Mouse (Mus musculus) kidney, postnatal 25 days (tissue): ENCODE results near the gene Susd3.

Experiments
- DNase-seq, 2 experiments: peaks; one replicate each; pipeline ENCODE4 v3.0.0; 2021; ENCODE audit warnings: mixed read lengths in 2 of 2

Gene Susd3

GRCm38 (mm10) chr13:49209306-49209705, 39.2 kb downstream of the Susd3 start:
- DNase-seq = no peak

DNA sequence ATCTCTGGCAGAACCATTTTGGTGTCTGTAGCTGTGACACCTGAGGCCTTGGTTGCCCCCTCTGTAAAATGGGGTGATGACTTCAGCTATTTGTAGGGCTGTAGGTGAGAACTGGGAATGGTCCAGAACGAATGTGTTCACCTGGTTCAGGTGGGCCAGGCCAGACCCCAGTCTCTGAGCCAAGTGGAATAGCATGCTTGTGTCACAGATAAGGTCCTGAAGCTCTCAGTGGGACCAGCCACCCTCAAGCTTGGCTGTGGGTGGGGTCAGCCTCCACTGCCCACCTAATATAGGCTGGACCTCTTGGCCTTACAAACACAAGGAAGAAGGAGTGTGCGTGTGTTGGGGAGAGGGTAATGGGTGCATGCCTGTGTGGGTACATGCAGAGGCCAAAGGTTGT, 42.2 kb downstream of the Susd3 start:
- DNase-seq = no peak

- DNase-seq = peak; percentile 84 to 90
Observed at GRCm38 (mm10) chr13:49205381-49205998, 43.0 kb downstream of the Susd3 start.

GRCm38 (mm10) chr13:49202556-49202955, 46.0 kb downstream of the Susd3 start:
- no peak for DNase-seq

DNA sequence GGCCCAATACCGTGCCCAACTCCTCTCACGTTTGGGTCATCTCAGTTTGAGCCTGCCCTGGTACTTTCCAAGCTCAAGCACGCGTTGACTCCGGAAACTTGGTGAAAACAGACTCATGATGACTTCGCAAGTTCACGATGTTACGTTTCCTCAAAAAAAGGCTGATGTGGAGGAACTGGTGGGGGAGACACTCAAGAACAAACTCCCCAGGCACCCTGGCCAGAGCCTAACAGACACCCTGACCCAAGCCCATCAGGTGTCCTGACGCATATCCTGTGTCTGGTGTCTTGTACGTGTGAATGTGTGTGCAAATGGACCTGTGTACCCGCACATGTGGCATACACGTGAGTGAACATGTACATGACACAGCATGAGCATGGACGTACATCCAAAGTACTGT, 47.8 kb downstream of the Susd3 start:
- no peak for DNase-seq

DNA sequence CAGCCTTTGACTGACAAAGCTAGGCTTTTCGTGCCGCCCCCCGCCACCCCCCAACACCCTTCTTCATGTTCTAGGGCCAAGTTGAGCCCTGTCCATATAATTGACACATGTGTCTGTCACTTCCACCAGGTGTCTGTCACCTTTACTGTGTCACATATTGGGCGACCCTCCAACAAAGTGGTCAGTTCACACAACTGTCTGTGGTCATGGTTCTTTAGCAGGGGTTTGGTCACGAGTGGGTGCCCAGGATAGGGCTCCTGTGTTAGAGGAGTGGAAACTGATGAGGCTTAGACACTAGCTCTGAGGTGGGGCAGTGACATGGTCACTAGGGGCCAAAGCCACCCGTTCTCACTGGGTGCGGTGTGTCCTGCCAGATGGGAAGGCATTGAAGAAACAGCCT, 48.6 kb downstream of the Susd3 start:
- no peak for DNase-seq

GRCm38 (mm10) chr13:49198734-49199133, 49.8 kb downstream of the Susd3 start:
- no peak for DNase-seq

DNA sequence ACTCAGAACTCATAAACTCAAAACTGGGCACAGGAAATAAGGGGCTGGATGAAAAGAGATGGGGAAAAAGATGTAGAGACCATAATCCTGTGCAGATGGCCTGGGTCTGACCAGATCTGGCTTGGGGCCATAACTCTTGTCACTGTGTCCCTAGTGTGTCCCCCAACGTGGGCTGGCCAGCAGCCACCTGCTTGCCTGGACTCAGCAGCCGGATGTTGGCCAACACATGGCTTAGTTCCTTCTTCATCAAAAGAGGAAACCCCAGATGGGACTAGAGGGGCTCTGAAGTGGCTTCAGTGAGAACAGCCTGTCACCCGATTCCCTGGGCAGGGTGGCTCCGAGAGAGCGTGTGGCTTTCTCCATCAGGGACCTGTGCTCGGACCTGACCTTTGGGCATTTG, 51.7 kb downstream of the Susd3 start:
- peak in 1 of 2 experiments; percentile 26 for DNase-seq

DNA sequence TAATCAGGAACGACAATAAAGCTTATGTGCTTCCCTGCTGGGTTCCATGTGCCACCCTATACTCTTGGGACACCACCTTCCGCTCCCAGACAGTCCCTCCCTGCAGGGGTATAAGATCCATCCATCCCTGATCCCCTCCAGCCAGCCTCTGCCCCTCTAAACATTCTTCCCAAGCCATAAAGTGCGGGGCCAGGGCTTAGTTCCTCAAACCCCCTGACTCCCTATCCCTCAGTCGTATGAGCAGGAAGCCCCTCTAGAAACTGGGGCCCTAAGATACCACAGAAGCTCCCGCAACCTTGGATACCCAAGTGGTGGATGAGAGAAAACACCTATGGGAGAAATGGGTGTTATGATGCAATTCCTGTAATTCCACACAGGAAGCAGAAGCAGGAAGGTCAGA, 52.3 kb downstream of the Susd3 start:
- no peak for DNase-seq

- DNase-seq = peak in 1 of 2 experiments; percentile 46
Observed at GRCm38 (mm10) chr13:49195651-49196050, 52.9 kb downstream of the Susd3 start.

DNA sequence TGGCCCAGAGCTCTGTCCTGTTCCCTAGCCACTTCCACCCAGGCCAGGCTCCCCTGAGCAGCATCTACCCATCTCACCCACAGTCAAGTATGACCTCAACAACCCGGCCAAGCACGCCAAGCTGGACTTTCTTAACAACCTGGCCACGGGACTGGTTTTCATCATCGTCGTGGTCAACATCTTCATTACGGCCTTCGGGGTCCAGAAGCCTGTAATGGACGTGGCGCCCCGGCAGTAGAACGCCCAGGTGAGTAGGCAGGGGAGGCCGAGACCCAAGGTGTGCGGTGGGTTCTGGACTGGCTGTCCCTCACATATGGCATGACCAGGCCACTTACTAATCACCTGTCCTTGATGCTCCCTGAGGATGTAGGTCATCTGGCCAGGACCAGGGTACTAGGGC, 53.7 kb downstream of the Susd3 start:
- DNase-seq = no peak

DNA sequence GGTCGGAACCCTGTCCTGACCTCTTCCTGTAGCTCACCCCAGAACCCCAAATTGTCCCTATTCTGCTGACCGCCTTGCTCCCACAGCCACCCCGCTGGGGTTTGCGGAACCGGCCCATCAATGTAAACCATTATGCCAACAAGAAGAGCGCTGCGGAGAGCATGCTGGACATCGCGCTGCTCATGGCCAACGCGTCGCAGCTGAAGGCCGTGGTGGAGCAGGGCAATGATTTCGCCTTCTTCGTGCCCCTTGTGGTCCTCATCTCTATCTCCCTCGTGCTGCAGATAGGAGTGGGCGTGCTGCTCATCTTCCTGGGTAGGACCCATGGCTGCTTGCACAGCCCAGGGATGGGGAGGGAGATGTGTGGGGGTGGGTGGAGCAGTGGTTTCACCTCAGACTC, 54.9 kb downstream of the Susd3 start:
- peak in 1 of 2 experiments; percentile 19 for DNase-seq

DNA sequence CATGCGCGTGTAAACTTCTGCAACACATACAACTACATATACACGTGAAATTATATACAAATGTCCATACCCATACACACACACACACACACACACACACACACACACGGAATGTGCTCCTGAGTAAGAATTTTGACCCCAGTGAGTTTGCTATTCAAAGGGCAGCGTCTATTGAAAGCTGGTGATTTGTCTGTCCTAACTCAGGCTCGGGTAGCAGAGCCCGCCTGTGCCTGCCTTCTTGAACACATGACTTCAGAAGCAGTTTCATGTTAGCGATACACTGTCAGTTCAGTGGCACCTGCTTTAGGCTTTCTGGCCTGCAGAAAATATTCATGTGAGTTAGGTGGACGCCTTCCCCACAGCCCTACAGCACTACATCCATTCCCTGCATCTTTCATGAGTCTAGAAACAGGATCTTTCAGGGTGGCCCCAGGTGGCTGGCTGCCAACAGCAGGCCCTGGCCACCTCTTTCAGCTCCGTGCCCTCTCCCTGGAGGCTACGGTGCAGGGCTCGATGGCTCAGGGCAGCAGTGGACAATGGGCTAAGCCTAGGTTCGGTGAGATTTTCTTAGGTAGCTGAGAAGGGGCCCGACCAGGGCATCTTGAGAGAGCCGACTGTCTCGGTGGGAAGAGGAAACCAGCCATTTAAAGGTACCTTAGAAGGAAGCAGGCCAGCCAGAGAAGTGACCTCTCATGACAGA, 56.2 kb downstream of the Susd3 start:
- DNase-seq = peak; percentile 41 to 52

GRCm38 (mm10) chr13:49191673-49192035, 56.9 kb downstream of the Susd3 start:
- DNase-seq = peak in 1 of 2 experiments; percentile 34

GRCm38 (mm10) chr13:49190876-49191672, 57.4 kb downstream of the Susd3 start:
- peak; percentile 77 to 85 for DNase-seq

- DNase-seq = peak; percentile 83 to 94
Observed at GRCm38 (mm10) chr13:49189970-49190870, 58.3 kb downstream of the Susd3 start.

DNA sequence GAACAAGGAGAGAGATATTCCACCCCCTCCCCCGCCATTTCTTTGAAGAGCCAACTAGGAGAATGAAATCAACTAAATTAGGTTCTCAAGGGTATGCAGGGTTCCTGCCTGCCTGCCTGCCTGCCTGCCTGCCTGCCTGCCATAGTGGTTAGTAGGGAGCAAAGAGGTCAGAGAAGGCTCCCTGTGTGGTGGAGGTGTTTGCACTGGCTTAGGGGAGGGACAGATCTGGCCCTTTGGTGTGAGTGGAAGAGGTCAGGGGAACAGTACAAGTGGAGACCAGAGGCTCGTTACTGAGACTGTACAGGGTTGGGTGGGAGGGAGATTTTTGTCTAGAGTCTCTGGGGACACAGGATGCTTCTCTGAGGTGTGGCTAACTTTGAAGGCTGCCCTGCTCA, 59.5 kb downstream of the Susd3 start:
- peak in 1 of 2 experiments; percentile 44 for DNase-seq

DNA sequence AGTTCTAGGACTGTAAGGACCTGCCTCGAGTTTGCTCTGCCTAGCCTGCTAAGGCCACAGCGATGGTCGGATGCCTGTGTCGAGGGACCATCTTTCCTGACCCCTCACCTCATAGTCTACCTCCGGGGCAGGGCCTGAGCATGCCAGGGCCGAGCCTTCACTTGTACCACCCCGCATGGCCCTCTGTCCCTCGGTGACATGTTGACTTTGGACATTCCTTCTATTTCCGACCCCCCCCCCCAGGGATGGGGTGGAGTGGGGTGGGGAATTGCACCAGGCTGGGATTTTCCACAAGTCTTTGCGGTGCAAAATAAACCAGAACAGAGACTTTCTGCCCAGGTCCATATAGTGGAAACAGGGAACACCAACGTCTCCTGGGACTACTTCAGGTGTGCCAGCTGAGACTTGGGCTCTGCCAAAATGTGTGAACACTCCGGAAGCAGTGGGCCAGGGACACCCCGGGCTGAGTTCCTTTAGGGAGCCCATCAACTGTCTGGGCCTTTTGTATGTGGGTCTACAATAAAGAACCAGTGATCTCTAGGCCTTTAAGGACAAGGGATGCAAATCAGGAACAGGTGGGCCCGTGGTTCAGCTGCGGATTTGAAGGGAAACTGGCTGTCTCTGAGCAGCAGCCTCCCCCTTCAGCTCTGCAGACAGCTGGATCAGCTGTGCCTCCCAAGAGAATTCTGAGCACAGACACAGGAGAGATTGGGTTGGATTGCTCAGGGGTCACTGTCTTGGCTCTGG, 60.1 kb downstream of the Susd3 start:
- DNase-seq = peak; percentile 50 to 76

DNA sequence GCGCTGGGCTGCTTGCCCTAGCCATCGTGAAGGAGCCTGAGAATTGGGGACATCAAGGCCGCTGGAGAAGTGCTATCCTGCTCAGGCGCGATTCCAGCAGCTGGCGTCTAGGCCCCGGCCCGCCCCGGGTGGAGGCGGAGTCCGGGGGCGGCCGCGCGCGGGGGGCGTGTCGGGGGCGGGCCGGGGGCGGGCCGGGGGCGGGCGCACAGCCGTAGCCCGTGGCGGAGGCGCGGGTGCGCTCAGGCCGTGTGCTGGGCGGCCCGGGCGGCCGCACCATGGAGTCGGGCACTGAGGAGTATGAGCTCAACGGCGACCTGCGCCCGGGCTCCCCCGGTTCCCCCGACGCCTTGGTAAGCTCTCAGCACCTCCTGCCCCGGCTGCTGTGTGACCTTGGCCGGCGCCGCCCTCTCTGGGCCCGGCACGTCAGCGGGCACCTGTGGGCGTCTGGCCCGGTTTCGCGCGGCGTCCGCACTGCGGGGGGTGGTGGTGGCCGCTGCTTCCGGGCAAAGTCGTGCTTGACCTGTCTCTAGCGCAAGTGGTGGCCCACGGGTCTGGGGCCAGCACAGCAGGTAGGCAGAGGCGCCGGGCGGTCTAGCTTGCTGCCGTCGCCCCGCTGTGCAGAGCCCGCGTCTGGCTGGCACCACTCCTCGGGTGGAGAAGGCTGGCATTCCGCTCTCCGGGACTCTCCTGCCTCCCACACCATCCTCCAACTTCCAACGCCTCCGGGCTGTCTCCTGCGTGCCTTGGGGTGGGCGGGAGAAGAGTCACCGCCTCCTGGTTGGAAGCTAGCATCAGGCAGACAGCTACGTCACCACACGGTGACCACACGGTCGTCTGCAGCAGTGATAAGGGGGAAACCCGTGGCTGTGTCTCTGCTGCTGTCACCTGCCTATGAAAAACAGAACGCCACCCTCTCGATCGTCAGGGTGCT, 61.0 kb downstream of the Susd3 start, which contains the start of gene Ninj1:
Gene Ninj1 (plus strand): TSS at position 198 of the 931 bp plus-strand sequence.
- peak; percentile 88 to 93 for DNase-seq

GRCm38 (mm10) chr13:49186798-49187287, 61.7 kb downstream of the Susd3 start:
- no peak for DNase-seq
